Mouse (Mus musculus) cortical plate, adult 2 months (tissue): ENCODE measurements around the gene Lad1. TPM values are rescaled to one million over a fixed set of nuclear protein-coding genes. Genes with fewer than 3 reads are reported as not detected.

Source experiments
- H3K27ac ChIP-seq: fragments of 200-500 bp; 2 replicates; pipeline ENCODE4 v1.5.1; 2012; ENCODE audit warnings: low read length, control low read depth, inconsistent platforms; ENCODE audit not compliant: insufficient read depth
- H3K4me1 ChIP-seq: fragments of 200-500 bp; 2 replicates; pipeline ENCODE4 v1.6.1; 2011; ENCODE audit warnings: low read length; ENCODE audit not compliant: control insufficient read depth, insufficient read depth
- H3K4me3 ChIP-seq: fragments of 200-500 bp; 2 replicates; pipeline ENCODE4 v1.5.1; 2011; ENCODE audit warnings: mild to moderate bottlenecking, low read length, control low read depth; ENCODE audit not compliant: insufficient read depth
- CTCF ChIP-seq: fragments of 200-500 bp; IDR thresholded peaks from 2 replicates; pipeline ENCODE4 v1.5.1; 2011; ENCODE audit warnings: mild to moderate bottlenecking, control low read depth, low read length; ENCODE audit not compliant: insufficient read depth; ENCODE audit errors: extremely low read depth
- POLR2A ChIP-seq: fragments of 200-500 bp; IDR thresholded peaks from 2 replicates; pipeline ENCODE4 v1.6.1; 2011; ENCODE audit warnings: mild to moderate bottlenecking, low read length, control low read depth; ENCODE audit not compliant: insufficient read depth; ENCODE audit errors: extremely low read depth
- polyA plus RNA-seq: library from polyadenylated mRNA; depleted of rRNA; stranded (reverse); fragments of >200 nt; gene quantifications from 2 replicates; pipeline ENCODE4 v1.2.3, GENCODE M21; 2012; rRNA removed

Gene Lad1
- polyA plus RNA-seq, 1 experiment: 3.0 TPM

- no peak overlapping the region for H3K27ac ChIP-seq
- no peak overlapping the region for H3K4me3 ChIP-seq
- H3K4me1 ChIP-seq: no peaks in the 10 kb centered on the region
- TF ChIP-seq POLR2A: no peak
- TF ChIP-seq CTCF: no peak
These were observed 46.4 kb downstream of the Lad1 start for GRCm38 (mm10) chr1:135864830-135865229.

GRCm38 (mm10) chr1:135865518-135866194, 47.3 kb downstream of the Lad1 start:
- TF ChIP-seq CTCF: peak; percentile 98
- TF ChIP-seq POLR2A: no peak
- H3K4me3 ChIP-seq: no peak overlapping the region
- H3K4me1 ChIP-seq: no peaks in the 10 kb centered on the region
- no peak overlapping the region for H3K27ac ChIP-seq

- Histone ChIP-seq H3K4me1 (no peaks in the 10 kb centered on the region), H3K27ac (no peak overlapping the region), H3K4me3 (no peak overlapping the region)
- TF ChIP-seq CTCF: no peak
- TF ChIP-seq POLR2A: no peak
These were observed 50.2 kb downstream of the Lad1 start for GRCm38 (mm10) chr1:135868570-135868969.

GRCm38 (mm10) chr1:135872991-135873390, 54.6 kb downstream of the Lad1 start:
- no peak overlapping the region for H3K27ac ChIP-seq
- H3K4me3 ChIP-seq: no peak overlapping the region
- no peak for TF ChIP-seq POLR2A
- TF ChIP-seq CTCF: no peak
- no peaks in the 10 kb centered on the region for H3K4me1 ChIP-seq

- no peak overlapping the region for H3K27ac ChIP-seq
- no peaks in the 10 kb centered on the region for H3K4me1 ChIP-seq
- no peak overlapping the region for H3K4me3 ChIP-seq
- TF ChIP-seq CTCF: no peak
- no peak for TF ChIP-seq POLR2A
These were observed 58.9 kb downstream of the Lad1 start for GRCm38 (mm10) chr1:135877248-135877647.

GRCm38 (mm10) chr1:135882385-135883109, 64.1 kb downstream of the Lad1 start:
- TF ChIP-seq CTCF: peak; percentile 93
- TF ChIP-seq POLR2A: no peak
- H3K27ac ChIP-seq: no peak overlapping the region
- no peaks in the 10 kb centered on the region for H3K4me1 ChIP-seq
- no peak overlapping the region for H3K4me3 ChIP-seq

Other genes with a start within 250 kb of the Lad1 start
- 35.8 and 38.8 TPM in 2 replicates for gene Nav1, start 211.3 kb upstream of the Lad1 start, polyA plus RNA-seq
- gene Csrp1, start 98.5 kb upstream of the Lad1 start, polyA plus RNA-seq: 346 and 369 TPM in 2 replicates
- 55.8 and 57.3 TPM in 2 replicates for gene Phlda3, start 52.5 kb upstream of the Lad1 start, polyA plus RNA-seq
- 17.4 and 18.8 TPM in 2 replicates for gene Tnni1, start 39.2 kb upstream of the Lad1 start, polyA plus RNA-seq
- gene Tnnt2, start 17.8 kb downstream of the Lad1 start, polyA plus RNA-seq: 15.4 and 16.2 TPM in 2 replicates
- 0.15 and 0.25 TPM in 2 replicates for gene Pkp1, start 100.6 kb downstream of the Lad1 start, polyA plus RNA-seq
- 28.8 and 34.2 TPM in 2 replicates for gene Igfn1, start 187.7 kb downstream of the Lad1 start, polyA plus RNA-seq
- gene Tmem9, start 189.6 kb downstream of the Lad1 start, polyA plus RNA-seq: 101 TPM in 2 replicates
- gene Ascl5, start 232.2 kb downstream of the Lad1 start, polyA plus RNA-seq: 2.0 TPM in 2 replicates
- gene Cacna1s, start 234.2 kb downstream of the Lad1 start, polyA plus RNA-seq: 0.89 and 0.98 TPM in 2 replicates